Mouse (Mus musculus): ENCODE data around the gene Nphp4.

- TF ChIP-seq GATA1 (IDR thresholded peaks at IDR 0.05; ENCODE audit: low read length), result no peak
- no peak for TF ChIP-seq TAL1 (IDR thresholded peaks at IDR 0.05; ENCODE audit: low read length)
Measured at GRCm38 (mm10) chr4:152446178-152446577, 30.3 kb upstream of the Nphp4 start.
